Mouse (Mus musculus): ENCODE data around the gene Rnf121. TPM values are rescaled to one million over a fixed set of nuclear protein-coding genes. Genes with fewer than 3 reads are reported as not detected.

Rnf121 gene
- polyA plus RNA-seq, 1 experiment = 95.5 TPM

GRCm38 (mm10) chr7:102018034-102018433, 47.2 kb downstream of the Rnf121 start:
- no peak for DNase-seq (ENCODE audit: low read depth)
- TF ChIP-seq CTCF (IDR thresholded peaks at IDR 0.05; ENCODE audit: borderline replicate concordance, extremely low read depth, insufficient read depth, insufficient read length) = no peak
- no peak for TF ChIP-seq POLR2A (IDR thresholded peaks at IDR 0.05; ENCODE audit: borderline replicate concordance, extremely low read depth, insufficient read depth, insufficient read length, poor library complexity, severe bottlenecking)

GRCm38 (mm10) chr7:102017452-102017851, 47.8 kb downstream of the Rnf121 start:
- TF ChIP-seq CTCF (IDR thresholded peaks at IDR 0.05; ENCODE audit: borderline replicate concordance, extremely low read depth, insufficient read depth, insufficient read length) (no peak), POLR2A (IDR thresholded peaks at IDR 0.05; ENCODE audit: borderline replicate concordance, extremely low read depth, insufficient read depth, insufficient read length, poor library complexity, severe bottlenecking) (no peak)
- no peak for DNase-seq (ENCODE audit: low read depth)

- TF ChIP-seq CTCF (IDR thresholded peaks at IDR 0.05; ENCODE audit: borderline replicate concordance, extremely low read depth, insufficient read depth, insufficient read length) = no peak
- no peak for TF ChIP-seq POLR2A (IDR thresholded peaks at IDR 0.05; ENCODE audit: borderline replicate concordance, extremely low read depth, insufficient read depth, insufficient read length, poor library complexity, severe bottlenecking)
- DNase-seq (ENCODE audit: low read depth) = no peak
These were observed 48.3 kb downstream of the Rnf121 start for GRCm38 (mm10) chr7:102016936-102017335.

GRCm38 (mm10) chr7:102014995-102015394, 50.3 kb downstream of the Rnf121 start:
- no peak for TF ChIP-seq CTCF (IDR thresholded peaks at IDR 0.05; ENCODE audit: borderline replicate concordance, extremely low read depth, insufficient read depth, insufficient read length)
- no peak for TF ChIP-seq POLR2A (IDR thresholded peaks at IDR 0.05; ENCODE audit: borderline replicate concordance, extremely low read depth, insufficient read depth, insufficient read length, poor library complexity, severe bottlenecking)
- DNase-seq (ENCODE audit: low read depth) = no peak

GRCm38 (mm10) chr7:102013416-102013815, 51.9 kb downstream of the Rnf121 start:
- no peak for DNase-seq (ENCODE audit: low read depth)
- no peak for TF ChIP-seq POLR2A (IDR thresholded peaks at IDR 0.05; ENCODE audit: borderline replicate concordance, extremely low read depth, insufficient read depth, insufficient read length, poor library complexity, severe bottlenecking)
- no peak for TF ChIP-seq CTCF (IDR thresholded peaks at IDR 0.05; ENCODE audit: borderline replicate concordance, extremely low read depth, insufficient read depth, insufficient read length)

- DNase-seq (ENCODE audit: low read depth) = no peak
These were observed 53.4 kb downstream of the Rnf121 start for GRCm38 (mm10) chr7:102011855-102012254.

GRCm38 (mm10) chr7:102006520-102006919, 58.7 kb downstream of the Rnf121 start:
- no peak for TF ChIP-seq CTCF (IDR thresholded peaks at IDR 0.05; ENCODE audit: borderline replicate concordance, extremely low read depth, insufficient read depth, insufficient read length)
- TF ChIP-seq POLR2A (IDR thresholded peaks at IDR 0.05; ENCODE audit: borderline replicate concordance, extremely low read depth, insufficient read depth, insufficient read length, poor library complexity, severe bottlenecking) = no peak
- no peak for DNase-seq (ENCODE audit: low read depth)

More at GRCm38 (mm10) chr7:102011855-102012254, 53.4 kb downstream of the Rnf121 start:
- TF ChIP-seq POLR2A (IDR thresholded peaks at IDR 0.05; ENCODE audit: borderline replicate concordance, extremely low read depth, insufficient read depth, insufficient read length, poor library complexity, severe bottlenecking) (no peak), CTCF (IDR thresholded peaks at IDR 0.05; ENCODE audit: borderline replicate concordance, extremely low read depth, insufficient read depth, insufficient read length) (no peak)

GRCm38 (mm10) chr7:102000921-102001630, 64.2 kb downstream of the Rnf121 start:
- peak; percentile 41 for DNase-seq (ENCODE audit: low read depth)
- no peak for TF ChIP-seq POLR2A (IDR thresholded peaks at IDR 0.05; ENCODE audit: borderline replicate concordance, extremely low read depth, insufficient read depth, insufficient read length, poor library complexity, severe bottlenecking)

GRCm38 (mm10) chr7:102000296-102000695, 65.0 kb downstream of the Rnf121 start:
- TF ChIP-seq POLR2A (IDR thresholded peaks at IDR 0.05; ENCODE audit: borderline replicate concordance, extremely low read depth, insufficient read depth, insufficient read length, poor library complexity, severe bottlenecking) = no peak
- TF ChIP-seq CTCF (IDR thresholded peaks at IDR 0.05; ENCODE audit: borderline replicate concordance, extremely low read depth, insufficient read depth, insufficient read length) = no peak
- DNase-seq (ENCODE audit: low read depth) = no peak

GRCm38 (mm10) chr7:101999461-102000151, 65.7 kb downstream of the Rnf121 start:
- TF ChIP-seq POLR2A (IDR thresholded peaks at IDR 0.05; ENCODE audit: borderline replicate concordance, extremely low read depth, insufficient read depth, insufficient read length, poor library complexity, severe bottlenecking) (no peak), CTCF (IDR thresholded peaks at IDR 0.05; ENCODE audit: borderline replicate concordance, extremely low read depth, insufficient read depth, insufficient read length) (no peak)
- no peak for DNase-seq (ENCODE audit: low read depth)

- TF ChIP-seq POLR2A (IDR thresholded peaks at IDR 0.05; ENCODE audit: borderline replicate concordance, extremely low read depth, insufficient read depth, insufficient read length, poor library complexity, severe bottlenecking) = no peak
- peak; percentile 95 for TF ChIP-seq CTCF (IDR thresholded peaks at IDR 0.05; ENCODE audit: borderline replicate concordance, extremely low read depth, insufficient read depth, insufficient read length)
- DNase-seq (ENCODE audit: low read depth) = peak; percentile 82
These were observed 66.9 kb downstream of the Rnf121 start for GRCm38 (mm10) chr7:101998194-101998927.
